Mouse (Mus musculus) liver, postnatal 0 days (tissue): ENCODE results near the gene Sclt1. TPM values are rescaled to one million over a fixed set of nuclear protein-coding genes. Genes with fewer than 3 reads are reported as not detected.
"Not testable (repeated sequence)": the region's sequence is repeated elsewhere in the genome, so short reads cannot be mapped to it uniquely, and the experiment has no call there.

Experiments used
- ATAC-seq: fragments of 200-750 bp; cut with Nextera tagmentation; 2 replicates; pipeline ENCODE4 v1.8.0; 2017; ENCODE audit warnings: mild to moderate bottlenecking, moderate library complexity
- DNase-seq: peaks from one replicate; pipeline ENCODE4 v3.0.0-alpha.2; 2016
- H3K27ac ChIP-seq: fragments of 300-500 bp; sonication (generic); 2 replicates; pipeline ENCODE4 v1.5.1; 2014; ENCODE audit warnings: antibody characterized with exemption, moderate library complexity, mild to moderate bottlenecking, low read depth
- H3K27me3 ChIP-seq: fragments of 300-500 bp; sonication (generic); 2 replicates; pipeline ENCODE4 v1.6.1; 2014; ENCODE audit warnings: low read length, control low read depth, mixed read lengths; ENCODE audit not compliant: insufficient read depth
- H3K36me3 ChIP-seq: fragments of 300-500 bp; sonication (generic); replicated peaks from 2 replicates; pipeline ENCODE4 v1.6.1; 2014; ENCODE audit warnings: mild to moderate bottlenecking, control low read depth, low read length, moderate library complexity, mixed read lengths; ENCODE audit not compliant: insufficient read depth
- H3K4me1 ChIP-seq: fragments of 300-500 bp; sonication (generic); 2 replicates; pipeline ENCODE4 v1.6.1; 2014; ENCODE audit warnings: antibody characterized with exemption, mild to moderate bottlenecking, control low read depth; ENCODE audit not compliant: insufficient read depth
- H3K4me2 ChIP-seq: fragments of 300-500 bp; sonication (generic); 2 replicates; pipeline ENCODE4 v1.6.1; 2014; ENCODE audit warnings: low read depth, mild to moderate bottlenecking, low read length, moderate library complexity, mixed read lengths
- H3K4me3 ChIP-seq: fragments of 300-500 bp; sonication (generic); 2 replicates; pipeline ENCODE4 v1.5.1; 2014; ENCODE audit warnings: low read depth, low read length
- H3K9ac ChIP-seq: fragments of 300-500 bp; sonication (generic); replicated peaks from 2 replicates; pipeline ENCODE4 v1.6.1; 2014; ENCODE audit warnings: mild to moderate bottlenecking, moderate library complexity
- H3K9me3 ChIP-seq: fragments of 300-500 bp; sonication (generic); 2 replicates; pipeline ENCODE4 v1.6.1; 2016; ENCODE audit warnings: mild to moderate bottlenecking, control low read depth, low read length, mixed read lengths
- CTCF ChIP-seq: sonication (generic); IDR thresholded peaks from 2 replicates; pipeline ENCODE4 v1.5.1; 2016; ENCODE audit warnings: antibody characterized with exemption, low read depth
- EP300 ChIP-seq: IDR thresholded peaks from 2 replicates; pipeline ENCODE4 v1.6.1; 2016; ENCODE audit warnings: antibody characterized with exemption, low read depth, mild to moderate bottlenecking
- WGBS: fragments of 180-500 bp; shearing (Covaris S2); extraction: QIAGEN DNeasy Blood & Tissue Kit; methylation state at CpG from one replicate; pipeline ENCODE4 v1.1.7; 2014; ENCODE audit not compliant: insufficient replicate concordance; 5-methylcytosine and 5-hydroxymethylcytosine counted together
- polyA plus RNA-seq: library from polyadenylated mRNA; unstranded; fragments of >200 nt; fragmentation: Nextera tagmentation; extraction: Ambion mirVana; gene quantifications from 2 replicates; pipeline ENCODE4 v1.2.1, GENCODE M21; 2015

Sclt1 gene
- polyA plus RNA-seq, 1 experiment from 2014 or later = 5.0 TPM

DNA sequence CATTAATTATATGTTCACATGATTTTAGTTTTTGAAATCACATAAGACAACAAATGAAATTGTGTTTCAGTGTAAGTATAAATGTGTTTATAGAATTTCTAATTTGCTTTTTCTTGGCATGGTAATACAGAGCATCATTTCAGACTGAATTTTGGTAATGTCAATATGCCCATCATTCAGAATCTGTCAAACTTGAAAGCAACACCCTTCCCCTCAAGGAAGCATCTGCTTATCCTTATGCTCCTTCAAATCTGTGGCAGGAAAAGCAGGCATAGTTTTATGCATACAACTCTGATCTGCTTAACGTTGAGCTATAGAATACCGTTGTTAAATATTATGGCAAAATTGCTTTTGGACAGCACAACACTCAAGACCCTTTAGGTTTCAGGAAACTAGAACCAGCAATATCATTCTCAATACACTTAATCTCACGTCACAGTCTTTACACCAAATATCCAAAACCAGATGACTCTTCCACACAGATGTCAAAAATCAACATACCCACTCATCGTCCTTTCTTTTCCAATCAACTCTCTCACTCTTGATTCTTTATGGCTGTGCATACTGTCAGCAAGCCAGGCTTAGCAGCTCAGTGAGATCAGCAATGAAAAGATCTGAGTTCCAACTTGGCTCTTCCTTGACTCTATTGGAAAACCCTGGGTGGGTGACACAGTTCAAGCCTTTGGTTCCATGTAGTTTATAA is 49.7 kb downstream of the Sclt1 start:
- 88% methylated on average over 4 of the region's 4 CpGs for WGBS
- DNase-seq (no peak), ATAC-seq (no peak)
- no peak overlapping the region for H3K4me3 ChIP-seq
- no peaks in the 10 kb centered on the region for H3K4me1 ChIP-seq
- H3K27me3 ChIP-seq = no peaks in the 10 kb centered on the region
- no peak for TF ChIP-seq CTCF
- no peak for TF ChIP-seq EP300
- H3K9me3 ChIP-seq = no peaks in the 10 kb centered on the region
- H3K9ac ChIP-seq = no peak overlapping the region
- no peak overlapping the region for H3K27ac ChIP-seq
- no peaks in the 10 kb centered on the region for H3K36me3 ChIP-seq
- no peak overlapping the region for H3K4me2 ChIP-seq

DNA sequence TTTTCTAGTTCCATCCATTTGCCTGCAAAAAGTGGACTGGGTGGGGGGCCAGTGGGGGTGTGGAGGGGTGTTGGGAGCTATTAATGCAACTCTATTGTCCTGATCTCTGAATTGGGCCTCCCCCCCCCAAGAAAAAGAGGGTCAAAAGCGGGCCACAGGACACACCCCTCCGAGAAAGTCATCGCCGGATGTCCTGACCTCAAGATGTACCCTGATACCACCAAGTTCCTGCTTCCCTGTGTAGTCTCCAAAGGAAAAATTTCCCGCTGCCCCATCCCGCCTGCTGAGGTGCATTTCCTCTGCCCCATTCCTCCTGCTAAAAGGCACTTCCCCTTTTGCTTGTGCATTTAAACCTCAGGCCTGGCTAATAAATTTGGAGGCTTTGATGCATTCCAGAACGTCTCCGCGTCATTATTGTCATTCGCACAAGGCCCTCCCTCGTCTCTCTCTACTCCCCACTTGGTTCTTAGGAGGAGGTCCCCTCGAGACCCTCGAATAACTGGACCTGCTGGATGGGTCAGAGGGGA is 52.1 kb downstream of the Sclt1 start:
- not testable (repeated sequence) for H3K27ac ChIP-seq, H3K36me3 ChIP-seq, DNase-seq, ATAC-seq, H3K4me3 ChIP-seq, H3K9ac ChIP-seq, H3K4me2 ChIP-seq, H3K27me3 ChIP-seq, H3K9me3 ChIP-seq, H3K4me1 ChIP-seq
- WGBS = 77% methylated on average over 13 of the region's 13 CpGs

DNA sequence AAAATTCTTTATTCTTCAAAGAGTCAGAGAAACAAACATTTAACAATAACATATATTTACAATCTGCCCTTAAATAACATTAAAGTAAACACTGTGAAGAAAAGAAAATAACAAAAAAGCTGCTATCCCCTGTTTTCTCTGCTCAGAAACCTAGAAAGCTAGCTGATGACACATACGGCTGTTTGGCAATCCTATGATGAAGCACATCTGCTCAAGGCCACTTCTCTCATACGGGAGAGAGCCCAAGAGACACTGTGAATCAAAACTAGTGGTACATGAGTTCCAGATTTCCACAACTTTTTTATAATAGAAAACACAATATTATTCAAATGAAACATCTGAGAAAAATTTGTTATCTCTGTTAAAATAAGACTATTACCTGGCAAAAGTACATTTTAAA is 55.9 kb downstream of the Sclt1 start:
- no peak for DNase-seq
- no peaks in the 10 kb centered on the region for H3K27me3 ChIP-seq
- H3K27ac ChIP-seq = no peak overlapping the region
- TF ChIP-seq CTCF (no peak), EP300 (no peak)
- WGBS = 75% methylated on average over 2 of the region's 2 CpGs
- ATAC-seq = no peak
- H3K36me3 ChIP-seq = no peaks in the 10 kb centered on the region
- H3K9me3 ChIP-seq = no peaks in the 10 kb centered on the region
- H3K4me2 ChIP-seq = no peak overlapping the region
- no peak overlapping the region for H3K9ac ChIP-seq
- H3K4me1 ChIP-seq = no peaks in the 10 kb centered on the region
- H3K4me3 ChIP-seq = no peak overlapping the region

DNA sequence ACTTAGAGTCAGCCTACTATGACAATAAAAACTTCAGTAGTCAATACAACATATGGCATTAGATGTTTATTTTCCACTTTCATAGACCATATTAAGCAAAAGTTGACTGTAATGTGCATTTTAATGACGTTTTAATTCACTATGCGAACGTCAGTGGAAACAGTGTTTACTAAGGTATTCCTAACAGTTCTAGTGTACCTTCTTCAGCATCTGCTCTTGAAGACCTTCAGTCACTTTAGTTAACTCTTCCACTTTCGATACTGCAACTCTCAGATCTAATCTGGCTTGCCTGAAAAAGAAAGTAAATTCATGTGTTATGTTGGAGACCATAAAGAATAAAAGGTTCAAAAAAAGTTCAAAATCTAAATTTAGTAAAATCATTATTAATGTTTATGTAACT is 60.2 kb downstream of the Sclt1 start:
- H3K9me3 ChIP-seq = no peaks in the 10 kb centered on the region
- H3K36me3 ChIP-seq = no peaks in the 10 kb centered on the region
- no peak overlapping the region for H3K27ac ChIP-seq
- TF ChIP-seq CTCF (no peak), EP300 (no peak)
- 82% methylated on average over 4 of the region's 4 CpGs for WGBS
- H3K4me2 ChIP-seq = no peak overlapping the region
- H3K4me1 ChIP-seq = no peaks in the 10 kb centered on the region
- no peak overlapping the region for H3K9ac ChIP-seq
- no peak overlapping the region for H3K4me3 ChIP-seq
- DNase-seq = no peak
- H3K27me3 ChIP-seq = no peaks in the 10 kb centered on the region
- no peak for ATAC-seq

DNA sequence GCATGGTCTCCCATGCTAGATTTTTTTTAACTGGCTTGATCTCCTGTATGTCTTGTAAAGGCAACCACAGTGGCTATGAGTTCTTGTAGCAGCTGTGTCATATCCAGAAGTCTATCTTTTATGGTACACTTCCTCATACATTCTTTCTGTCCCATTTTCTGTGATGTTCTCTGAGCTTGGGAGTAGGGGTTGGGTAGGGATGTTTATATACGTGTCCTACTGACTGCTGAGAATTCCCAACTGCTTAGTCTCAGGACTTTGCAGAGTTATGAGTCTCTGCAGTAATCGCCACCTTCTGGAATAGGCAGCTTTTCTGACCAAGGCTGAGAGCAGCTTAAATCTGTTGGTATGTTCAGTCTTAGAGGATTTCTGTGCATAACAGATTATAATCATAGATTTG is 65.7 kb downstream of the Sclt1 start:
- DNase-seq = no peak
- Histone ChIP-seq H3K4me2 (no peak overlapping the region), H3K27ac (no peak overlapping the region), H3K4me3 (no peak overlapping the region), H3K9ac (no peak overlapping the region), H3K27me3 (no peaks in the 10 kb centered on the region), H3K9me3 (no peaks in the 10 kb centered on the region), H3K4me1 (no peaks in the 10 kb centered on the region), H3K36me3 (no peaks in the 10 kb centered on the region)
- 80% methylated on average over 2 of the region's 2 CpGs for WGBS
- no peak for TF ChIP-seq CTCF
- no peak for TF ChIP-seq EP300
- ATAC-seq = no peak

DNA sequence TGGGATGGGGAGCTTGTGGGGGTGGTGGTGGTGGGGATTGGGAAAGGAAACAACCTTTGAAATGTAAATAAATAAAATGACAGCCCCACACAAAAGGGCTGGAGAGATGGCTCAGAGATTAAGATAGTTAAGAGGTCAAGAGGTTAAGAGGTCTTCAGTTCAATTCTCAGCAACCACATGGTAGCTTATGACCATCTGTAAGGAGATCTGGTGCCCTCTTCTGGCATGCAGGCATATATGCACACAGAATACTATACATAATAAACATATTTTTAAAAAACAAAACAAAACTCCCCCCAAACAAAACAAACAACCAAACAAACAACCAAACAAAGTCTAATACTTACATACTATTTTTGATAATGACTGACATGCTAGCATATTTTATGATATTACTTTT is 67.5 kb downstream of the Sclt1 start:
- ATAC-seq (no peak), DNase-seq (no peak)
- H3K27ac ChIP-seq = no peak overlapping the region
- no peaks in the 10 kb centered on the region for H3K36me3 ChIP-seq
- H3K4me3 ChIP-seq = no peak overlapping the region
- no peaks in the 10 kb centered on the region for H3K9me3 ChIP-seq
- no peak overlapping the region for H3K4me2 ChIP-seq
- no peaks in the 10 kb centered on the region for H3K27me3 ChIP-seq
- TF ChIP-seq CTCF = peak; percentile 48
- no peak for TF ChIP-seq EP300
- H3K4me1 ChIP-seq = no peaks in the 10 kb centered on the region
- no peak overlapping the region for H3K9ac ChIP-seq

DNA sequence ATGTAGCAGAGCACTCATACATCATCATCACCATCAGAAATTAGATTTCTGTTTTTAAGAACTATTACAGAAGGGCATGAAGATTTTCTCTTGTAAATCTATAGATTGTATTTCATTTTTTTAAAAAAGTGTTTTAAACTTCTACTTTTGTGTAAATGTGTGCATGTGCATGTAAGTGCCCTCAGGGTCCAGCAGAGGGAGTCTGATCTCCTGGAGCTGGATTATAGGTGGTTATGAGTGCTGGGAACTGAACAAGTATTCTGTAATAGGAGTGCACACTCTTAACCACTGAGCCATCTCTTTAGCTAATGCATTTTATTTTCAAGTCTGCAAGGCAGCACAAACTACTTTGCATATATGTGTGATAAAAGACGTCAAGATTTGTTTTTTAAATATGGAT is 86.7 kb downstream of the Sclt1 start:
- Histone ChIP-seq H3K9me3 (no peaks in the 10 kb centered on the region), H3K4me3 (no peak overlapping the region), H3K36me3 (peaks cover 9% of the 10 kb centered on the region), H3K4me2 (no peak overlapping the region), H3K27ac (no peak overlapping the region), H3K27me3 (no peaks in the 10 kb centered on the region), H3K9ac (no peak overlapping the region), H3K4me1 (no peaks in the 10 kb centered on the region)
- ATAC-seq (no peak), DNase-seq (no peak)
- no peak for TF ChIP-seq EP300
- peak; percentile 22; the same call in 1 of the 2 replicates for TF ChIP-seq CTCF
- WGBS = 87% methylated on average over 1 of the region's 1 CpGs
